Mouse (Mus musculus): ENCODE data around the gene Mto1.
A peak's percentile ranks its signal among the peaks of the same experiment; 100 is the strongest.
"Not testable (repeated sequence)": the region's sequence is repeated elsewhere in the genome, so short reads cannot be mapped to it uniquely, and the experiment has no call there.

Mto1 gene

GRCm38 (mm10) chr9:78506002-78506721 lies 58.2 kb downstream of the Mto1 start:
- DNase-seq (ENCODE audit: low spot score in 2 of 2), result no peak

- DNase-seq (ENCODE audit: low spot score in 2 of 2), result no peak
Measured at GRCm38 (mm10) chr9:78506722-78507077, 58.7 kb downstream of the Mto1 start.

- no peak for DNase-seq (ENCODE audit: low spot score in 2 of 2)
Measured at GRCm38 (mm10) chr9:78508106-78508786, 60.2 kb downstream of the Mto1 start.

- no peak for DNase-seq (ENCODE audit: low spot score in 2 of 2)
Measured at GRCm38 (mm10) chr9:78511705-78512104, 63.7 kb downstream of the Mto1 start.

GRCm38 (mm10) chr9:78513776-78514500 lies 65.9 kb downstream of the Mto1 start:
- DNase-seq (ENCODE audit: low spot score in 2 of 2), result no peak

GRCm38 (mm10) chr9:78514681-78515080 lies 66.7 kb downstream of the Mto1 start:
- DNase-seq (ENCODE audit: low spot score in 2 of 2), result no peak

- no peak for DNase-seq (ENCODE audit: low spot score in 2 of 2)
Measured at GRCm38 (mm10) chr9:78516125-78516524, 68.1 kb downstream of the Mto1 start.

- DNase-seq (ENCODE audit: low spot score in 2 of 2), result not testable (repeated sequence)
Measured at GRCm38 (mm10) chr9:78517237-78517636, 69.2 kb downstream of the Mto1 start.

GRCm38 (mm10) chr9:78520127-78520779 lies 72.2 kb downstream of the Mto1 start:
- DNase-seq (ENCODE audit: low spot score in 2 of 2), result no peak

GRCm38 (mm10) chr9:78520780-78521601 lies 73.0 kb downstream of the Mto1 start:
- peak in 1 of 2 experiments; percentile 48 for DNase-seq (ENCODE audit: low spot score in 2 of 2)

GRCm38 (mm10) chr9:78521689-78522088 lies 73.7 kb downstream of the Mto1 start:
- DNase-seq (ENCODE audit: low spot score in 2 of 2), result no peak
